Mouse (Mus musculus): ENCODE data around the gene Stard5.

The Stard5 gene

GRCm38 (mm10) chr7:83661031-83661430 lies 29.3 kb downstream of the Stard5 start:
- in situ Hi-C loops (cut with MboI, MseI): no loop called here

GRCm38 (mm10) chr7:83661763-83662162 lies 30.0 kb downstream of the Stard5 start:
- in situ Hi-C loops (cut with MboI, MseI): no loop called here

- in situ Hi-C loops (cut with MboI, MseI): no loop called here
Measured at GRCm38 (mm10) chr7:83662711-83663375, 31.1 kb downstream of the Stard5 start.

- in situ Hi-C loops (cut with MboI, MseI): no loop called here
Measured at GRCm38 (mm10) chr7:83666087-83666595, 34.4 kb downstream of the Stard5 start.

GRCm38 (mm10) chr7:83667936-83668645 lies 36.3 kb downstream of the Stard5 start:
- in situ Hi-C loops (cut with MboI, MseI): no loop called here

GRCm38 (mm10) chr7:83668724-83669123 lies 37.0 kb downstream of the Stard5 start:
- in situ Hi-C loops (cut with MboI, MseI): no loop called here

- in situ Hi-C loops (cut with MboI, MseI): no loop called here
Measured at GRCm38 (mm10) chr7:83671573-83671972, 39.8 kb downstream of the Stard5 start.

- in situ Hi-C loops (cut with MboI, MseI): loop anchor here in 1 of 2 experiments (5.0 kb wide), 1 partner anchor 103 kb away; no protein-coding TSS in a partner anchor
Measured at GRCm38 (mm10) chr7:83675545-83676254, 43.9 kb downstream of the Stard5 start.

GRCm38 (mm10) chr7:83677296-83677695 lies 45.5 kb downstream of the Stard5 start:
- in situ Hi-C loops (cut with MboI, MseI): loop anchor here in 1 of 2 experiments (5.0 kb wide), 1 partner anchor 105 kb away; no protein-coding TSS in a partner anchor

GRCm38 (mm10) chr7:83678506-83678905 lies 46.7 kb downstream of the Stard5 start:
- in situ Hi-C loops (cut with MboI, MseI): loop anchor here in 1 of 2 experiments (5.0 kb wide), 1 partner anchor 106 kb away; no protein-coding TSS in a partner anchor

GRCm38 (mm10) chr7:83682640-83683274 lies 51.0 kb downstream of the Stard5 start:
- in situ Hi-C loops (cut with MboI, MseI): loop anchor here in 1 of 2 experiments (5.0 kb wide), 1 partner anchor 110 kb away; no protein-coding TSS in a partner anchor

GRCm38 (mm10) chr7:83695449-83696212 lies 63.9 kb downstream of the Stard5 start:
- in situ Hi-C loops (cut with MboI, MseI): no loop called here

- in situ Hi-C loops (cut with MboI, MseI): no loop called here
Measured at GRCm38 (mm10) chr7:83699066-83699745, 67.4 kb downstream of the Stard5 start.

Measured in T-helper 17 cell (primary cell).